Mouse (Mus musculus) cerebellum, postnatal 25 days (tissue): ENCODE data around the gene Ndrg3.

ENCODE experiments used
- DNase-seq, 2 experiments: peaks; one replicate each; pipeline ENCODE4 v3.0.0; 2021; ENCODE audit warnings: mixed read lengths in 2 of 2

Ndrg3 gene

DNA sequence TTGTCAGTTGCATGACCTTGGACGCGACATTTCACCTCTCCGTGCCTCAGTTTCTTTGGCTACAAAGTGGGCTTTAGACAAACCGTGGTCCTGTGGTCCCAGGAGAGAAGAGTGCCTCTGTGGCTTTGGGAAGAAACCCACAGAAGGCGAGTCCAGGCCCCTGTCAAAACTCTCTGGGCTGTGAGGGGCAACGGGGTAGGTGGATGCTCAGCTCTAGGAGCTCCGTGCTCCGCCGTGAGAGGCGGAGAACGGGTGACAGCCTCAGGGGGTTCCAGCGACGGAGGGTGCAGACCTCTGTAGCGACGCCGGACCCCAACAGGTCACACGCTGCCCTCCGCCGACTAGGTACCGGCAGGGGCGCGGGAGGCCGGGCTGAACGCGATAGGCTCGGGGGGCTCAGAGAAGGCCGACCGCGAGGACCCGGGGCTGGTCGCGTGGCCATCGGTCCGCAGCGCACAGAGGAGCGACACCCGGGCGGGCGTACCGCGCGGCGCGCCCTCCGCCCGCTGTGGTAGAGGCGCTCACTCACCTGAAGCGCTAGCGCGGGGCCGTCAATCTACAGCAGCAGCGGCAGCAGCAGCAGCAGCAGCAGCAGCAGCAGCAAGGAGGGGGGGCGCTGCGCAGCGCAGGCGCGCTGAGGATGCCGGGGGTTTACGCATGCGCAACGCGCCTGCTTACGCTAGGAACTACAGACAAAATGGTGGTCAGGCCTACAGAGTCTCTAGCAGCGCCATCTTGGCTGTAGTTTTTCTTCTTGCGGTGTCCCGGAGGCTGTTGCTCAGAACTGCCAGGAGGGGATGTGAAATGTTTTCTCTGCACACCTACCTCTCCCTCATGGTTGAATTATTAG, at the start of gene Ndrg3:
Gene Ndrg3 (minus strand): TSS at position 587 of the 850 bp plus-strand sequence.
- peak; percentile 98 for DNase-seq

- peak; percentile 35 to 43 for DNase-seq
These were observed 49.6 kb upstream of the Ndrg3 start for GRCm38 (mm10) chr2:157041421-157041820.

DNA sequence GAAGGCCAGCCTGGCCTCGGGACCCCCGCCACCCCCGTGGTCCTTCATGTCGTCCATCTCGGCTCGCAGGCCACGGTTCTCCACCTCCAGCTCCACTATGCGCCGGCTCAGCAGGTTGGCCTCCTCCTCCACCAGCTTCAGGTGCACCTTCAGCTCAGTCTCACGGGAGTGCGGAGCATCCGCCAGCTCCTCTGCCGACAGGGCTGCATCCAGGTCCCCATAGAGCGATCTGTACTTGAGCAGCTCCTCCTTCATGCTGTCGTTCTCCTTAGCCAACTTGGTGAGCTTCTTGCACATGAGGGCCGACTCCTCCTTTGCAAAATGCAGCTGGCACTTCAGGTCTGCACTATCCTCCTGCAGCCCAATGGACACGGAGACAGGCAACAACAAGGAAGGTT, 48.8 kb upstream of the Ndrg3 start:
- DNase-seq: no peak

GRCm38 (mm10) chr2:157039900-157040648, 48.2 kb upstream of the Ndrg3 start:
- peak; percentile 75 to 78 for DNase-seq

DNA sequence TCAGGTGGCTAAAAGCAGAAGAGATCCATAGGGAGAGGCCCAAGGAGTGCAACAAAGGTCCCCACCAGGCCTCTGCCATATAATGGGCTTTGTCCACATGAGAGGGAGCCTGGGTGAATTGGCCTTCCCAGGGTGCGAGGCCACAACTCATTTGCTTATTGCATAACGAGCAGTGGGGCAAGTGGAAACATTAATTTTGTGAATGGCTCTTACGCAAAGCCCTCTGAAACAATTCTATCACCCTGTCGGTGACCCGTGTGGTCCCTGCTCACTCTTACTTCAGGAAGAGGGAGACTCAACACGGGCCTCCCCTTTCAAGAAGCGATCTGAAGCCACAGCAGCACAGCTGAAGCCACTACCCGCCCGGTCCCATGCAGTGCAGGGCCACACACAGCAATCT, 45.4 kb upstream of the Ndrg3 start:
- DNase-seq: peak; percentile 34 to 38

DNA sequence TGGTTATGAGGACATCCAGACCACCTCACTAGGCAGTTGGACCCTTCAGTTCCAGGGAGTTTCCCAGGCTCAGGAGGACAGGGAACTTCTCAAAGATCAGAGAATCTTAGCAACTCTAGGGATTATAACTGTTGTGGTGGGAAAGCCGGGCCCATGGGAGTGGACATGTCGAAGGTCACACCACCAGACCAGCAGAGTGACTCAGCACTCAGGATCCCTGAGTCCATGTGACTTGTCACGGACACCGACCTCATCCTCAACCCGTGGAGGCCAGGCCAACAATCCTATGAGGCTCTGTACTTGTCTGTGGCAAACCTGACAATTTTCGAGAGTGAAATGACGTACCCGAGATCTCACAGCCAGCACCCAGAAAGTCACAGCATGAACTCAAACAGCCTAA, 44.5 kb upstream of the Ndrg3 start:
- peak; percentile 33 to 37 for DNase-seq

- peak; percentile 76 to 78 for DNase-seq
These were observed 43.5 kb upstream of the Ndrg3 start for GRCm38 (mm10) chr2:157035371-157035770.

- peak; percentile 89 to 95 for DNase-seq
These were observed 38.9 kb upstream of the Ndrg3 start for GRCm38 (mm10) chr2:157030804-157031203.

DNA sequence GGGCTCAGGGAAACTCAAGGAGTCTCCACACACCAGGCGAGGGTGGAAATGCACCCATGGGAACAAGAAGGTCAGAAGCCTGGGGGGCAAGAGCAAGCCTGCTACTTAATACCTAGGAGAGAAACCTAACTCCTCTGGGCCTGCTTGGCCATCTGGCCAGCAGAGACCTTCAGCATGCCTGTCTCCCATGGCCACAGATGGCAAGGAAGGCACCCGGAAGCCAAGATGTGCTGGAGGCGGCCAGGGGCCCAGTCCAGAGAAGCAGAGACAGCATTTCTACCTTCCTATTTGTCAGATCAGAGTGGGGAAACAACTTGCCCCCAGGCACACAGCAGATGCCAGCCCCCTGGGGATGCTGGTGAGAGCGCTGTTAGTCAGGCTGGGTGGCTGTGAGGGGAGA, 36.4 kb upstream of the Ndrg3 start:
- DNase-seq: peak; percentile 60 to 67

DNA sequence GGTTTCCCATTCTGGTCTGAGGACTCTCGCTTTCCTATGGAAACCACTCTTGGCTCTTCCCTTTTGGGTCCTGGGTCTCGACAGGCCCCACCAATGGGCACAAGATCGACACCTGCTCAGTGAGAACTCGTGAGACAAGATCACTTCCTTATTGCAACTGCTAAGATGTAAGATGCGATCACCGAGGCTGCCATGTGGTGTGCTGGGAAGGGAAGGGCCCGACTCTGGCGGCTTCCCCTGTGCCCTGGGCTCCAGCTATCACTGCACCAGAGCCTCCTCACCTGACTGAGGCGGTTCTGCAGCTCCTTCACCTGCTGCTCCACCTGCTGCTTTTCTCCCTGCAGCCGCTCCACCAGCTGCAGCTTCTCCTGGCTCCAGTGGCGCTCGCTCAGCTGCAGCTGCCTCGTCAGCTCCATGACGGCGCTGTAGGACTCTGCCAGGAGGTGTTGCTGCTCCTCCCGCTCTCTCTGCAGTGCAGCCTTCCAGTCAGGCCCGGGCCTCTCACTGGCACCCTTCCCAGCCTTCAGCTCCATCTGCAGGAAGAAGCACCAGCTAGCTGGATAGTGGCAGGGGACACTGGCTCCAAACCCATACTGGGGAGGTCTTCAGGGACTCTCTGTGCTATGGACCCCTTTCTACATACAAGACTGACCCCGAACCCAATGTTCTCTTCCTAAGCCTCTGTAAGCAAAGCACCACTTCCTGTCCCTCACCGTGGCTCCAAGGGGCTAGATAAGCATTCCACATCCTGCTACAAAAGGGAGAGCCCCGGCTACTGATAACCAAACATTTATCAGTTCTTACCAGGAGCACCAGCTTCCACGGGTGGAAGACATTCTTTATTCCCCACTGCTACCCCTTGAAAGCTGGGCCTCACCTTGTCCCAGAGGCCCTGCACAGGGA, 35.5 kb upstream of the Ndrg3 start:
- DNase-seq: peak; percentile 83 to 89

GRCm38 (mm10) chr2:157021156-157021555, 29.3 kb upstream of the Ndrg3 start:
- DNase-seq: no peak

GRCm38 (mm10) chr2:157019228-157019627, 27.4 kb upstream of the Ndrg3 start:
- no peak for DNase-seq

DNA sequence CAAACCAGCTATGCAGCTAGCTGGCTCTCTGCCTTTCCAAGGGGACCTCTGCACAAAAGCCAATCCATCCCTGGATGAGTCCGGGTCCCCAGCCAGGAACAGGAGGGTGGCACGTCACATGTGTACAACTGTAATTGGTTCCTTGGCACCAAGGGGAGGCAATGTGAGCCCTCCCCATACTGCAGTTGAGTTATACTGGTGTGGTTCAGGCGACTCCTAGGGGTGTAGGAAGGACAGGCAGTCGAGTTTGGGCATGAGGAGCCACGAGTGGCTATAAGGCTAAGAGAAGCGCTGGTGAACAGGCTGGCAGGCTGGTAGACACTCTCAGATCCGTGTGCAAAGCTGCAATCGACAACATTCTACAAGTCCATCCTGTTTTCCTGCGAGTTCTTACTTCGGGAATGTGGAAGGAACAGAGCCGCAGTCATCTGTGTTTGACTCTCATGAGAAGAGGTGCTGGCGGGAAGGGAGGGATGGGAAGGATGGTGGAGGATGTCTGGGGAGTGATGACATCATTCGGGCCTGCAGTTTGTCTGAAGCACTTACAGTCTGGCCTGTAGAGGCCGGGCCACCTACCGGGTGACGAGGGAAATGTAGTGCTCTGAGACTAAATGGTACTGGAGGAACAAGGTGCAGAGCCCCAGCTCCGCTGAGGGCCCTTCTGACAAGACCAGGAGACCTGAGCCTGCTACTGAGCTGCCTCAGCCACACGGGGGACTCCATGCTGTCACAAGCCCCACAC, 24.8 kb upstream of the Ndrg3 start:
- no peak for DNase-seq

DNA sequence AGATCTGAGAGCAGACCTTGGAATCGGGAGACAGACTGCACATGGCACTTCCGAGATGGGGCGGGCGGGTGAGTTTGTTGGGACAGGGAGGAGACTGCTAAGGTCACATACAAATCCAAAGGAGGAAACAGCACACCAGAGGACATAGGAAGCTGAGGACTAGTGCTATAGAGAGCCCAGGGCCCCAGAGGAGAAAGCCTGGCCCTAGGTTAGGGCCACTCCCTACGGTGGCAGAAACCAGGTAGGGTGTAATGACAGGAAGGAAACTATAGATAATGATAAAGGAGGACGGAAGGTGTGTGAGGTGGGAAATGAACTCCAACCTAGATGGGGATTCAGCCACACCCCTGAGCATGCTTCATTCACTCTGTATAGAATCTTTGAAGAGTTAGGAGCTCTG, 20.5 kb upstream of the Ndrg3 start:
- peak in 1 of 2 experiments; percentile 26 for DNase-seq

DNA sequence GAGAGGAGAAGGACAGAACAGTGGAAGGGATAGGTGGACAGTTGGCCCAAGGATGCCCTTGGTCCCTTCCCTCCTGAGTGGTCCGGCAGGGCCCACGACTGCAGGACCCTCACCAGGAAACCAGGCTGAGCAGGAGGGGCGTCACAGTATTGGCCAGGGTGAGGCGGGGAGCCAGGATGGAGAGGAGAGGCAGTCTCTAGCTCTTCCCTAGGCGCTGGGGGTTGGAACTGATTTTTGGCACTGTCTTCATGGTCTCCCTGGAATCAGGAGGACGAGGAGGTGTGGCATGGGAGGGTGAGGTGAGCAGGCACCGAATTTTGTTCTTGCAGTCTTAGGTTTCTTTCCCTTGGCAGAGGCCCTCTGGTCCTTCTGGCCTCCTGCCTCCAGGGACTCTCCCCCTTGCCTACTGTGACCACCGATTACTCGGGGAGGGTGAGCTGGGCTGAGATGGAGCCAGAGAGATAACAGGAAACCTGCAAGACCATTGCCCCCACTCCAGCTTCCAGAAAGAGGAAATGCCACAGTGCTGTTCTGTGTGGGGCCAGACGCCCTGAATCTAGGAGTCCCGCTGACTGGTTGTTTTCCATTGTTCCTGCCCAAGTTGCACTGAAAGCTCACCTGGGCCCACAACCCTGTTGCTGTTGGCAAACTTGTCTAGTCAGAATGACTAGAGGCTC, 18.9 kb upstream of the Ndrg3 start:
- peak in 1 of 2 experiments; percentile 45 for DNase-seq

DNA sequence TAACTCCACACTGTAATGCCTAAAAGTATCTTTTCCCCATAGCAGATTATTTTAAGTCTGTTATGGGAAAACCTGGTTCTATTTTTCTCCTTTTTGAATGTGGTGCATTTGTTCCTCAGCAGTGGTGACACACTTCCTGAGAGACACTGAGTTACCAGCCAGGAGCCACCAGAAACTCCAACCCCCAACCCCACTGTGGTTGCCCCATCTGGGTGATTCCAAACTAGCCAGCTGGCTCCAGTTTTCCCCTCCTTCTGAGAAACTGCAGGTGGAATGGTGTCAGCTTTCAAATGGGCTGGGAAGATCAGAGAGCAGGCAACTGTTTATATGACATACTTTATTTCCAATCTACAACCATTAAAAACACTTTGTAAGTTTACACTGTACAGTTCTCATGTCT, 18.3 kb upstream of the Ndrg3 start:
- DNase-seq: peak in 1 of 2 experiments; percentile 29

DNA sequence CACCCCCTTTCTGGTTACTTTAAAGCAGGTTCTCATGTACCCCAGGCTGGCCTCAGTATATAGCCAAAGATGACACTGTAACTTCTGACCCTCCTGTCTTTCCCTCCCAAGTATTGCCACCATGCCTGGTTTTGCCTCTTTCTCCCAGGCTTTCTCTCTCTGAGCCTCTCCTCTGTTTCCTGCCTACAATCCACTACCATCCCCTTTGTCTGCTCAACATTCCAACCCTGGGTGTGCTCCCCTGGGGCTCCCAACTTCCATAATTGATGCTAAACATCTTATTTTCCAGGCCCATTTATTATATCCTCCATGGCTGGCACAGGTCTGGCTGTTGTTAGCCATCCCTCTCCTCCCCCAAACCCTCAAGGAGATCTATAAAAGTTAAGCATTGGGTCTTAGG, 16.7 kb upstream of the Ndrg3 start:
- DNase-seq: peak in 1 of 2 experiments; percentile 8

GRCm38 (mm10) chr2:157007234-157007596, 15.4 kb upstream of the Ndrg3 start:
- DNase-seq: no peak

DNA sequence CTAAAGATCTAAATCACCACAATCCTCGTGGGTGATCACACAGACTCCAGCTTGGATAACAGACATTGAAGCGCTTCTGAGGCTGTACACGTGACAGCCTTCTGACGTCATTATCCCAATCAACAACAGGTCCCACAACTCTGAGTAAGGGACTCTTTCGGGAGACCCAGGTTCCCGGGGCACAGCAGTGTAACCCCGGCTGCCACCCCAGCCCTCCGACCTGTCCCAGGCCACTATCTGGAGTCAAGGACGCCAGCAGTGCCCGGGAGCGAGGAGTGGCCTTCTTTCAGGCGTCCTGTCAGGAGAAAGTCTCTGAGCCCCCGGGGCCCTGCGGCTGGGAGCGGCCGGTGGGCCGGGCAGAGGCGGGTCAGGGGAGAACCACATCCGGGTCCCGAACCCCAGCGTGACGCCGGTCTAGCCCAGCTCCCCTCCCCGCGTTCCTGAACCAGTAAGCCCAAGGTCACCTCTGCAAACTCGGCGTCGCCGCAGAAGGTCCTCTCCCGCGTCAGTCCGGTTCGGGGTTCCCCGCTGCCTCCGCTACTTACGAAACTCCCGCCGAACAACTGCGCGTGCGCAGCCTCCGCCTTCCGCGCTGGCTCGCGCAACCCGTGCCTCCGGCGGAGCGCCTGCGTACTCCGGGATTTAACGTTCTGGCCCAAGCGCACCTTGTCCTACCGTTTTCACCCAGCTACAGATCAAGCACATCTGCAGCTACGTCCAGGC, 14.8 kb upstream of the Ndrg3 start, which contains the start of gene Dsn1:
Gene Dsn1 (minus strand): TSS at position 644 of the 723 bp plus-strand sequence.
- peak; percentile 88 to 94 for DNase-seq

GRCm38 (mm10) chr2:157002321-157002720, 10.5 kb upstream of the Ndrg3 start:
- DNase-seq: no peak

GRCm38 (mm10) chr2:156998263-156998662, 6.4 kb upstream of the Ndrg3 start:
- DNase-seq: peak; percentile 71 to 80
